Mouse (Mus musculus) urinary bladder, postnatal 4 days (tissue): ENCODE results near the gene Ndufb10.
"Not testable (repeated sequence)": the region's sequence is repeated elsewhere in the genome, so short reads cannot be mapped to it uniquely, and the experiment has no call there.

Experiments
- DNase-seq, 2 experiments: peaks; one replicate each; pipeline ENCODE4 v3.0.0; 2021 to 2022; ENCODE audit warnings: low spot score in 2 of 2

Gene Ndufb10

GRCm38 (mm10) chr17:24733434-24734050, 9.3 kb upstream of the Ndufb10 start:
- DNase-seq, result no peak

- no peak for DNase-seq
These were observed 8.1 kb upstream of the Ndufb10 start for GRCm38 (mm10) chr17:24732233-24732935.

GRCm38 (mm10) chr17:24730787-24731186, 6.5 kb upstream of the Ndufb10 start:
- DNase-seq, result no peak

GRCm38 (mm10) chr17:24729067-24729466, 4.8 kb upstream of the Ndufb10 start:
- no peak for DNase-seq

GRCm38 (mm10) chr17:24728184-24728583, 3.9 kb upstream of the Ndufb10 start:
- DNase-seq, result no peak

- DNase-seq, result no peak
These were observed 3.3 kb upstream of the Ndufb10 start, which contains the start of gene Rpl3l for GRCm38 (mm10) chr17:24727618-24728017. Rpl3l (plus strand) TSS chr17:24727820.

GRCm38 (mm10) chr17:24725637-24726390, 1.5 kb upstream of the Ndufb10 start:
- DNase-seq, result no peak

- DNase-seq, result no peak
These were observed 447 bp downstream of the Ndufb10 start for GRCm38 (mm10) chr17:24723881-24724180.

- DNase-seq, result no peak
These were observed 977 bp downstream of the Ndufb10 start for GRCm38 (mm10) chr17:24723122-24723880.

GRCm38 (mm10) chr17:24722220-24722924, 1.9 kb downstream of the Ndufb10 start:
- no peak for DNase-seq

GRCm38 (mm10) chr17:24721383-24721955, 2.8 kb downstream of the Ndufb10 start:
- not testable (repeated sequence) for DNase-seq

GRCm38 (mm10) chr17:24720616-24721015, 3.7 kb downstream of the Ndufb10 start:
- DNase-seq, result not testable (repeated sequence)

- peak; percentile 98 to 99 for DNase-seq
These were observed 4.6 kb downstream of the Ndufb10 start for GRCm38 (mm10) chr17:24719494-24720222.

GRCm38 (mm10) chr17:24718938-24719337, 5.3 kb downstream of the Ndufb10 start:
- DNase-seq, result not testable (repeated sequence)

- no peak for DNase-seq
These were observed 6.3 kb downstream of the Ndufb10 start, which contains the start of the genes Rnf151 and Rps2 for GRCm38 (mm10) chr17:24717943-24718342. Rnf151 (minus strand) TSS chr17:24718063. Rps2 (plus strand) TSS chr17:24718116.

- DNase-seq, result no peak
These were observed 8.1 kb downstream of the Ndufb10 start for GRCm38 (mm10) chr17:24716166-24716682.

- no peak for DNase-seq
These were observed 8.7 kb downstream of the Ndufb10 start for GRCm38 (mm10) chr17:24715556-24715955.

GRCm38 (mm10) chr17:24708646-24709045, 15.6 kb downstream of the Ndufb10 start:
- DNase-seq, result no peak

GRCm38 (mm10) chr17:24707801-24708425, 16.4 kb downstream of the Ndufb10 start:
- no peak for DNase-seq
